Mouse (Mus musculus): ENCODE measurements around the gene Rad9b.

- TF ChIP-seq POLR2A (IDR thresholded peaks at IDR 0.05; ENCODE audit: borderline replicate concordance, control insufficient read depth, low read depth, low read length) (no peak), CTCF (IDR thresholded peaks at IDR 0.05; ENCODE audit: control insufficient read depth, insufficient read depth, low read length) (no peak)
These were observed 48.7 kb upstream of the Rad9b start for GRCm38 (mm10) chr5:122402772-122403171.

Data from bone marrow, adult 2 months (tissue).